Mouse (Mus musculus) lung, postnatal 0 days (tissue): ENCODE measurements around the gene Adgrg7. TPM values are rescaled to one million over a fixed set of nuclear protein-coding genes. Genes with fewer than 3 reads are reported as not detected.

Source experiments
- ATAC-seq: fragments of 200-750 bp; cut with Nextera tagmentation; 2 replicates; pipeline ENCODE4 v1.8.0; 2017; ENCODE audit warnings: moderate library complexity
- DNase-seq: peaks from one replicate; pipeline ENCODE4 v3.0.0-alpha.2; 2016; ENCODE audit warnings: low spot score
- H3K27ac ChIP-seq: fragments of 300-500 bp; sonication (generic); 2 replicates; pipeline ENCODE4 v1.5.1; 2014; ENCODE audit warnings: antibody characterized with exemption, mild to moderate bottlenecking, low read length, mixed read lengths
- H3K27me3 ChIP-seq: fragments of 300-500 bp; sonication (generic); replicated peaks from 2 replicates; pipeline ENCODE4 v1.6.1; 2014; ENCODE audit warnings: low read length, mixed read lengths; ENCODE audit not compliant: insufficient read depth
- H3K36me3 ChIP-seq: fragments of 300-500 bp; sonication (generic); 2 replicates; pipeline ENCODE4 v1.6.1; 2014; ENCODE audit warnings: low read length, mixed read lengths; ENCODE audit not compliant: insufficient read depth
- H3K4me1 ChIP-seq: fragments of 300-500 bp; sonication (generic); 2 replicates; pipeline ENCODE4 v1.6.1; 2014; ENCODE audit warnings: antibody characterized with exemption, low read depth, low read length, mixed read lengths; ENCODE audit not compliant: insufficient read depth
- H3K4me2 ChIP-seq: fragments of 300-500 bp; sonication (generic); replicated peaks from 2 replicates; pipeline ENCODE4 v1.6.1; 2014; ENCODE audit warnings: low read depth, mild to moderate bottlenecking, low read length, moderate library complexity, mixed read lengths
- H3K4me3 ChIP-seq: fragments of 300-500 bp; sonication (generic); 2 replicates; pipeline ENCODE4 v1.5.1; 2014; ENCODE audit warnings: low read depth, low read length
- H3K9ac ChIP-seq: fragments of 300-500 bp; sonication (generic); replicated peaks from 2 replicates; pipeline ENCODE4 v1.6.1; 2014; ENCODE audit warnings: low read depth, mild to moderate bottlenecking
- H3K9me3 ChIP-seq: fragments of 300-500 bp; sonication (generic); 2 replicates; pipeline ENCODE4 v1.6.1; 2016; ENCODE audit warnings: low read length, mixed read lengths
- CTCF ChIP-seq: IDR thresholded peaks from 2 replicates; pipeline ENCODE4 v1.5.1; 2016; ENCODE audit warnings: antibody characterized with exemption, mild to moderate bottlenecking
- EP300 ChIP-seq: IDR thresholded peaks from 2 replicates; pipeline ENCODE4 v1.6.1; 2016; ENCODE audit warnings: antibody characterized with exemption, mild to moderate bottlenecking, control low read depth
- WGBS: fragments of 180-500 bp; shearing (Covaris S2); extraction: QIAGEN DNeasy Blood & Tissue Kit; methylation state at CpG from one replicate; pipeline ENCODE4 v1.1.7; 2014; 5-methylcytosine and 5-hydroxymethylcytosine counted together
- polyA plus RNA-seq: library from polyadenylated mRNA; unstranded; fragments of >200 nt; fragmentation: Nextera tagmentation; extraction: Ambion mirVana; gene quantifications from 2 replicates; pipeline ENCODE4 v1.2.1, GENCODE M21; 2015

Gene Adgrg7
- not detected in 2 replicates for polyA plus RNA-seq

- H3K36me3 ChIP-seq = no peaks in the 10 kb centered on the region
- H3K27me3 ChIP-seq = no peaks in the 10 kb centered on the region
- H3K9me3 ChIP-seq = no peaks in the 10 kb centered on the region
- H3K4me2 ChIP-seq = no peak within 1 kb of the TSS
- H3K9ac ChIP-seq = no peak within 1 kb of the TSS
- no peak within 1 kb of the TSS for H3K27ac ChIP-seq
- 68% methylated on average over 8 of the region's 8 CpGs for WGBS
- no peak within 1 kb of the TSS for H3K4me3 ChIP-seq
- ATAC-seq (no peak), DNase-seq (no peak)
- TF ChIP-seq CTCF = no peak
- no peak for TF ChIP-seq EP300
- no peaks in the 10 kb centered on the region for H3K4me1 ChIP-seq
Measured at GRCm38 (mm10) chr16:56795481-56796139, at the start of gene Adgrg7. Adgrg7 (minus strand) TSS chr16:56795855.

GRCm38 (mm10) chr16:56842988-56843387 is 47.3 kb upstream of the Adgrg7 start:
- no peak overlapping the region for H3K4me2 ChIP-seq
- no peaks in the 10 kb centered on the region for H3K9me3 ChIP-seq
- no peaks in the 10 kb centered on the region for H3K4me1 ChIP-seq
- TF ChIP-seq CTCF = no peak
- no peak for TF ChIP-seq EP300
- no peaks in the 10 kb centered on the region for H3K36me3 ChIP-seq
- H3K9ac ChIP-seq = no peak overlapping the region
- DNase-seq = no peak
- H3K27me3 ChIP-seq = no peaks in the 10 kb centered on the region
- H3K27ac ChIP-seq = no peak overlapping the region
- no peak overlapping the region for H3K4me3 ChIP-seq
- ATAC-seq = no peak
- 84% methylated on average over 5 of the region's 5 CpGs for WGBS

DNA sequence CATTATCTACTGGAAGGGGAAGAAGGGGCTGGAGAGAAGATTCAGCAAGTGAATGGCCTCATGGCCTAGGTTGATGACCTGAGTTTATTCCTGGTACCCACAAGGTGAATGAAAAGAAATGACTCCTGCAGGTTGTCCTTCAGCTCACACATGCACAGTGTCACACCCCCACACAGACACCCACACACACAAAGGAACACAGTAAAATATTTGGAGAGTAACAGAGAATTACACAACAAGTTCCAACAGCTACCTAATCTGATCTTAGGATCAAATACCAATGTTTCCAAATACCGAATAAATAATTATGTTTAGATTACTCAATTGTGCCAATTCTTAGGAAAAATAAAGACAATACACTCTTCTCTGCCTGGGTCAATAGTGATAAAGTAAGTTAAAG is 37.7 kb upstream of the Adgrg7 start:
- Histone ChIP-seq H3K27me3 (no peaks in the 10 kb centered on the region), H3K36me3 (no peaks in the 10 kb centered on the region), H3K9me3 (no peaks in the 10 kb centered on the region), H3K27ac (no peak overlapping the region), H3K4me3 (no peak overlapping the region), H3K9ac (no peak overlapping the region), H3K4me1 (no peaks in the 10 kb centered on the region), H3K4me2 (no peak overlapping the region)
- 81% methylated on average over 1 of the region's 1 CpGs for whole genome bisulfite sequencing
- TF ChIP-seq EP300 (no peak), CTCF (no peak)
- no peak for DNase-seq
- no peak for ATAC-seq

GRCm38 (mm10) chr16:56831986-56832385 is 36.3 kb upstream of the Adgrg7 start:
- no peaks in the 10 kb centered on the region for H3K27me3 ChIP-seq
- H3K4me3 ChIP-seq = no peak overlapping the region
- no peaks in the 10 kb centered on the region for H3K4me1 ChIP-seq
- H3K27ac ChIP-seq = no peak overlapping the region
- ATAC-seq = no peak
- 88% methylated on average over 2 of the region's 2 CpGs for WGBS
- DNase-seq = no peak
- H3K9me3 ChIP-seq = no peaks in the 10 kb centered on the region
- H3K36me3 ChIP-seq = no peaks in the 10 kb centered on the region
- H3K9ac ChIP-seq = no peak overlapping the region
- H3K4me2 ChIP-seq = no peak overlapping the region
- TF ChIP-seq EP300 (no peak), CTCF (no peak)

DNA sequence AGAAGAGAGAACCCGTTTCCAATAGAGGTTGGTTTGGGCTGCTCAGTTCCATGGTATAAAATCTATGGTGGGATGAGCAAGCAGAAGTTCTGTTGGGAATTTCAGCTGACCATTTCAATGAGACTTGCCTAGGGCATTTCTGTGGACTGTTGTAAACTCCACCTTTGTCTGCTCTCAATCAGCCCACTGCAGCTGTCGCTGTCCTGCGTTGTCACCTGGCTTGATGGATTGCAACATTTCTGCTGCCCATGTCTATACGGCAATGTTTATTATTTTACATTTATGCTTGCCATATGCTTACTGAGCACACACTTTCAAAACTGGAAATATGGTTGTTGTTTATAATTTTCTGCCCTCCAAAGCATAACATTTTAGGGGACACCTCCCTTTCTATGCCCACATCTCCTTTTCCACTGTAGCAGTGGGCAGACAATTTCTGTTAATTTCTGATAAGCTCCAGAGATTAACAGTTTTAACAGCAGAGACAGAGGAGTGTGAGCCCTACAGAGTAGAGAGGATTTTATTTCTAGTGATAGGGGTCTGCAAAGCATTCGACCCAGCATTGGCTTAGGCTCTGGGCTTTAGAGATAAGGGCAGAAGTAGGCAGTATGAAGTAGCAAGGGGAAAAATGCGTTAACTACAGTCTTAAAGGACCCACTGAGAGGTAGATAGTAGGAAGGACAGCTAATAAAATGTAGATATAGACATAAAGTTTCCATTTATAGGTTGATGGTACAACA is 5.9 kb upstream of the Adgrg7 start:
- Histone ChIP-seq H3K4me3 (no peak overlapping the region), H3K9me3 (no peaks in the 10 kb centered on the region), H3K27ac (no peak overlapping the region), H3K36me3 (no peaks in the 10 kb centered on the region), H3K9ac (no peak overlapping the region), H3K4me1 (no peaks in the 10 kb centered on the region), H3K27me3 (no peaks in the 10 kb centered on the region), H3K4me2 (no peak overlapping the region)
- 35% methylated on average over 6 of the region's 6 CpGs for WGBS
- DNase-seq (no peak), ATAC-seq (no peak)
- TF ChIP-seq CTCF = no peak
- TF ChIP-seq EP300 = no peak

GRCm38 (mm10) chr16:56800946-56801345 is 5.3 kb upstream of the Adgrg7 start:
- no peak for TF ChIP-seq EP300
- no peak for TF ChIP-seq CTCF
- 69% methylated on average over 7 of the region's 7 CpGs for WGBS
- no peak overlapping the region for H3K4me3 ChIP-seq
- no peak overlapping the region for H3K4me2 ChIP-seq
- DNase-seq = no peak
- H3K36me3 ChIP-seq = no peaks in the 10 kb centered on the region
- H3K9ac ChIP-seq = no peak overlapping the region
- no peak overlapping the region for H3K27ac ChIP-seq
- no peak for ATAC-seq
- no peaks in the 10 kb centered on the region for H3K27me3 ChIP-seq
- H3K9me3 ChIP-seq = no peaks in the 10 kb centered on the region
- no peaks in the 10 kb centered on the region for H3K4me1 ChIP-seq
